Mouse (Mus musculus): ENCODE measurements around the gene Hoxd4.

Hoxd4 gene

GRCm38 (mm10) chr2:74711721-74712621, at the start of gene Hoxd4, which contains the start of gene Hoxd3:
Hoxd4 (plus strand) TSS chr2:74711929.
Hoxd3 (plus strand) TSS chr2:74711927.
- no peak for DNase-seq (ENCODE audit: low read depth, low spot score)

DNA sequence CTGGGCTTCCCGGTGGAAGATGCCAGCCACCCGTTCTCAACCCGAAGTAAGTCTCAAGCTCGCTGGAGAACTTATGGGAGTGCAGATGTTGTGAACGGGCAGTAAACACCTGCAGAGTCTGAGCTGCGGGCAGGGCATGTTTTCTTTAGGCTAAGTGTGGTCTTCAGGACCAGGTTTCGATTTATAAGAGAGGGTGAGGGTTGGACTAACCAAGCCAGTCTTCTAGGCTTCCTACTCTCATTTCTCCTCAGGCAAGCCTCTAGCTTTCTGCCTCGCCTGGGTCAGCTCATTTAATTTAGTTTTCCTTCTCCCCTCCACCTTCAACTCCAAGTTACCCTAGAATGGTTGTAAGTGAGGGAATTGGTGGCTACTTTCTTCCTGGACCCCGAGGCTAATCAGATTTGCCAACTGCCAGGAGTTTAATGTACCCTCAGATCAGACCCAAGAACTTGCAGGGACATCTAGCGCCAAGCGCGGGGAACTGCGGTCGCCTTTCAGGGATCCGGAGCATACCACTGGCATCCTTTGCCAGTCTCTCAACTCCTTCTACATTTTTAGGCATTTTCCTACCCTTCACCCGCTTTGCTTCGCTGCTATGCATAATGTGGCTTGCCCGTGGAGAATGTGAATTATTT, 48.3 kb upstream of the Hoxd4 start:
- DNase-seq (ENCODE audit: low read depth, low spot score) = no peak

DNA sequence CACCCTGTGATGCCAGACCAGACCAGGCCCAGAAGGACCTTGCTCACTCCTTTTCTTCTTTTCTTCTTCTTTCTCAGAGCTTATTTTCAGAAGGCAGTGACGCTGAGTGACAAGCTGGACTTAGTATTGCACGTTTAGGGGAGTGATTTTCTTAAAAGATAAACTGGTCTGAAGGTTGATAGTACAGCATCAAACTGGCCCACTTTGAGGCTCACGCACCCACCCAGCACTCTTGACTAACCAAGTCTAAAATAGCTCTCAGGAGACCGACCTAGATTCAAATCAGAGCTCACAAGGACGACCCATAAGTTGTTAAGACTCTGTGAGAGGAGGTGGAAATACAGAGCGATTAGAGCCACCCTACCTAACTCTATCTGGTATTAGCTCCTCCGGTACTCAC, 45.3 kb upstream of the Hoxd4 start:
- no peak for DNase-seq (ENCODE audit: low read depth, low spot score)

DNA sequence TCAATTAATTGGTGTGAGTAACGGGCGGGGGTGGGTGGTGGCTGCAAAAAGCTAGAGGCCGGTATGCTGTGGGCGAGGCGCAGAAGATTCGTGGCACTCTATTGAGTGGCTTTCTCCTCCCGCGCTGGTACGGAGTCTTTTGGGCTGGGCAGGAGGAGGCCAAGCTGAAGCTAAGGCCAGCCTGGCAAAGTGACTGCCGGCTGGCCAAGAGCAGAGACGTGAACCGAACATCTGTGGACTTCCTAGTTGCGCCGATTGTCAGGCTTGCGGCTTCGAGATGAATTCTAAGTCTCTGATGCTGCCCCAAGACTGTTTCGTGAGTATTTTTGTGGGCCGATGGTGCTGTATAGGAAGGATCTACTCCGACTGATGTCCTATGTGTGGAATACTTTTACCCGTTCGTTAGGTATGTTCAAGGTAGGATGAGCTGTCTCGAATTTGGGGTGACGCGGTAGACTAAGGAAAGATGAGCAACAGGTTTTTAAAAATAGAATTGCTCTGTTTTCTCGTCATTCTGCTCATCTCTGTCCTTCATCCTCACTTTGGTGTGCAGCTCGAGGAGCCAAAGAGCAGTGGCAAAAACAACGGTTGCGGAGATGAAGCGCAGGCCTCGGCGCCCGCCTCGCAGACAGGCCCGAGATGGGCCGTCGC, 44.4 kb upstream of the Hoxd4 start:
- no peak for DNase-seq (ENCODE audit: low read depth, low spot score)

- no peak for DNase-seq (ENCODE audit: low read depth, low spot score)
Observed at GRCm38 (mm10) chr2:74667842-74668357, 43.8 kb upstream of the Hoxd4 start, which contains the start of gene Hoxd13. Hoxd13 (plus strand) TSS chr2:74668310.

- no peak for DNase-seq (ENCODE audit: low read depth, low spot score)
Observed at GRCm38 (mm10) chr2:74668370-74669229, 43.1 kb upstream of the Hoxd4 start.

GRCm38 (mm10) chr2:74669230-74669578, 42.5 kb upstream of the Hoxd4 start:
- no peak for DNase-seq (ENCODE audit: low read depth, low spot score)

DNA sequence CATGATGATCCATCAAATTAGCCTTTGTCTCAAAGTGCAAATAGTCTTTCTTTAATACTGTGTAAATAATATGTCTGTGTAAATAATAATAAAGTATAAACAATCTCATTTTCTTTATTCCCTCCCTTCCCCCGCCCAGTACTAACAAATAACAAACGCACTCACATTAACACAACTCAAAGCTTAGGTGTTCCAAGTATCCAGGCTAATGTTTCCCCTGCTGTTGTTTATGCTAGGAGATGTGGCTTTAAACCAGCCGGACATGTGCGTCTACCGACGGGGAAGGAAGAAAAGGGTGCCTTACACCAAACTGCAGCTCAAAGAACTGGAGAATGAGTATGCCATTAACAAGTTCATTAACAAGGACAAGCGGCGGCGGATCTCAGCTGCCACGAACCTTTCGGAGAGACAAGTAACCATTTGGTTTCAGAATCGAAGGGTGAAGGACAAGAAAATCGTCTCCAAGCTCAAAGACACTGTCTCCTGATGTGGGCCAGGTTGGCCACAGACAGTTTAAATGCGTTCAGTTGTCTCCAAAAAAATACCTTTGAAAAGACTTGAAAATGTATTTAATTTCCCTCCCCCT, 42.0 kb upstream of the Hoxd4 start:
- no peak for DNase-seq (ENCODE audit: low read depth, low spot score)

DNA sequence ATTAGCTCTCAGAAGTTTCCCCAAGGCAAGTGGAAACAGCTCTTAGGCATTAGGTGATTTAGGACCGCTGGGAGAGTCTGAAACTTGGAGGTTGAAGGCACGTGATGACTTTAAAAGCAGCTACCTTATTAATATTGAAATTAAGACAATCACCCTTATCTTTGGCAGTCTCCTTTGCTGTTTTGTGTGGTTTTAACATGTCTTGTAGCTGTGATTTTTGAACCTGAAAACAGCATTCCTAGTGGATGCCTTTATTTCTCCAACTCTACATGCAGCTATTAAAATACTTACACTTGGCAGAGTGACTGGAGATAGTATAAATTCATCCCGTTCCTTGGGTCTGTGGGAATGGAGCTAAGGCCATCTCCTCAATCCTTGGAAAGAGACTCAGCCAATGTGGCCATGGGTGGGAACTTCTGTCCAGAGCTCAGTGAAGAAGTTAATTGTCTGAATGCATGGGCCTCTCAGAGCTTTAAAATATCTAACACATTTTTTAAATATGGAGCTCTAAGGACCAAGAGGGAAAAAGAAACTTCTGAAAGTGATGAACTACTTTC, 41.0 kb upstream of the Hoxd4 start:
- DNase-seq (ENCODE audit: low read depth, low spot score) = no peak

GRCm38 (mm10) chr2:74671847-74672246, 39.9 kb upstream of the Hoxd4 start:
- no peak for DNase-seq (ENCODE audit: low read depth, low spot score)

DNA sequence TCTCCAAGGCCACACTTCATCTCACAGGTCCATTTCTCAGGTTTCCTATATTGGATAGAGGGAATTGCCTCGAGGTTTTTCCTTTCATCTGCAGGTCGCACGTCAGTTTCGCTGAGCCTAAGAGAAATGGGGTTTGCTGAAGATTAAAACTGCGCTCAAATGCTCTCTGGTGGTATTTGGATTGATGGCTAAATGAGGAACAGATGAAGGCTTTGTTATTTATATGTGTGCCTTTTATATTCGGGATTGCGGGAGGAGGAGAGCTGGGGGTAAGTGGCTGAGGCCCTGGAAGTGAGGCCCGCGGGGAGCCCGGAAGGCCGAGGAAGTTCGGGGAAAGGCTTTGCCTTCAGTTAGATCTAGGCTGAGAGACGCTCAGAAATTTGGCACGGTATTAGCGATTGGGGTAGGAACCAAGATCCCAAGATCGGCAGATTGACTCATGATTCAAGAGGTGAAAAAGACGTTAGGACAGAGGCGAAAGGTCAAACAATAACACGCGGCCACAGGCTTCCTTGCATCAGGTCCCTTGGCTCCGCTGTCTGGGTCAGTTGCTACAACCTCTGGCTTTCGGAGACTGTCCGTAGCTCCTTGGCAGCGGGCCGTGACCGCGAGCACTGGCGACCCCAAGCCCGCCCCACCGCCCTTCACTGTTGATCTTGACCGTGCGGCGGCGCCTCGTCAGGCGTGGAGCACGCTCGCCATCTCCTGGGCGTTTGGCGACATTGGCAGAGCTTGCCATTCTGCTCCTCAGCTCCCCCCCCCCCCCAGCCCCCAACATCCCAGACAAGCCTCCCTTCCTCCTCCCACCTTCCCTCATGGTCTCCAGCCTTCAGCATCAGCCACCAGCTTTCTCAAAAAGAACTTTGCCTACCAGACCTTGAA, 39.0 kb upstream of the Hoxd4 start:
- DNase-seq (ENCODE audit: low read depth, low spot score) = no peak

GRCm38 (mm10) chr2:74673835-74674425, 37.8 kb upstream of the Hoxd4 start:
- DNase-seq (ENCODE audit: low read depth, low spot score) = no peak

- DNase-seq (ENCODE audit: low read depth, low spot score) = no peak
Observed at GRCm38 (mm10) chr2:74674881-74675665, 36.7 kb upstream of the Hoxd4 start, which contains the start of gene Hoxd12. Hoxd12 (plus strand) TSS chr2:74675013.

- DNase-seq (ENCODE audit: low read depth, low spot score) = no peak
Observed at GRCm38 (mm10) chr2:74675666-74676282, 36.0 kb upstream of the Hoxd4 start.

GRCm38 (mm10) chr2:74676376-74677052, 35.2 kb upstream of the Hoxd4 start:
- DNase-seq (ENCODE audit: low read depth, low spot score) = no peak

DNA sequence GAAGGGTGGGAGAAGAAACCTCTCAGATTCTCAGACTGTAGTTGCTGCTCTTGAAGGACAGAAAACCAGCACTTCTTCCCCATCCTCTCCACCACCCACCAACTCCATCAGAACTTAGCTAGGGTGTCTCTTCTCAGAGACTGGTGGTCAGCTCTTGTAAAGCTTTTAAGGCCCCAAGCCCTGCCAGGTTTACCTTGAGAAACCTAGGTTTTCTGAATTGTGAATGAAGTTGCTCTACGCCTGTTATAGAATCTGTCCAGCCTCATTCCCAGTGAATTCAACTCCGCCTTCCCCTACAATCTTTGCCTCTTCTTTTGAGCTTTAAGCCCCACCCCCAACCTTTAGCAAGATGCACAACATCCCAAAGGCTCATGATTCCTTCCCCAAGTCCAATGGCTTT, 34.6 kb upstream of the Hoxd4 start:
- DNase-seq (ENCODE audit: low read depth, low spot score) = no peak

GRCm38 (mm10) chr2:74678891-74679595, 32.7 kb upstream of the Hoxd4 start, which contains the start of gene Hoxd11:
Hoxd11 (plus strand) TSS chr2:74679557.
- DNase-seq (ENCODE audit: low read depth, low spot score) = no peak
